Mouse (Mus musculus) stomach, embryonic 15.5 days (tissue): Measurements from ENCODE around the gene Aup1. TPM values are rescaled to one million over a fixed set of nuclear protein-coding genes. Genes with fewer than 3 reads are reported as not detected.

Experiments
- ATAC-seq: fragments of 200-750 bp; cut with Nextera tagmentation; 2 replicates; pipeline ENCODE4 v1.8.0; 2017; ENCODE audit warnings: low read depth, moderate number of reproducible peaks, moderate TSS enrichment; ENCODE audit not compliant: insufficient read depth, low FRiP score
- H3K27ac ChIP-seq: fragments of 300-500 bp; sonication (generic); 2 replicates; pipeline ENCODE4 v1.5.1; 2015; ENCODE audit warnings: mild to moderate bottlenecking, inconsistent platforms
- H3K27me3 ChIP-seq: fragments of 300-500 bp; sonication (generic); replicated peaks from 2 replicates; pipeline ENCODE4 v1.6.1; 2015; ENCODE audit warnings: inconsistent platforms
- H3K36me3 ChIP-seq: fragments of 300-500 bp; sonication (generic); 2 replicates; pipeline ENCODE4 v1.6.1; 2015; ENCODE audit warnings: inconsistent platforms
- H3K4me1 ChIP-seq: fragments of 300-500 bp; sonication (generic); 2 replicates; pipeline ENCODE4 v1.6.1; 2015; ENCODE audit warnings: inconsistent platforms
- H3K4me2 ChIP-seq: fragments of 300-500 bp; sonication (generic); 2 replicates; pipeline ENCODE4 v1.6.1; 2015; ENCODE audit warnings: mild to moderate bottlenecking, inconsistent platforms
- H3K4me3 ChIP-seq: fragments of 300-500 bp; sonication (generic); replicated peaks from 2 replicates; pipeline ENCODE4 v1.5.1; 2015; ENCODE audit warnings: inconsistent platforms
- H3K9ac ChIP-seq: fragments of 300-500 bp; sonication (generic); 2 replicates; pipeline ENCODE4 v1.6.1; 2015; ENCODE audit warnings: inconsistent platforms
- H3K9me3 ChIP-seq: fragments of 300-500 bp; sonication (generic); 2 replicates; pipeline ENCODE4 v1.6.1; 2016; ENCODE audit warnings: inconsistent platforms
- WGBS: fragments of 180-500 bp; shearing (Covaris S2); methylation state at CpG from one replicate; pipeline ENCODE4 v1.1.7; 2015; 5-methylcytosine and 5-hydroxymethylcytosine counted together
- polyA plus RNA-seq: library from polyadenylated mRNA; unstranded; fragments of >200 nt; fragmentation: Nextera tagmentation; extraction: Ambion mirVana; gene quantifications from 2 replicates; pipeline ENCODE4 v1.2.1, GENCODE M21; 2015

Gene Aup1
- polyA plus RNA-seq, 1 experiment from 2014 or later: 212 TPM

DNA sequence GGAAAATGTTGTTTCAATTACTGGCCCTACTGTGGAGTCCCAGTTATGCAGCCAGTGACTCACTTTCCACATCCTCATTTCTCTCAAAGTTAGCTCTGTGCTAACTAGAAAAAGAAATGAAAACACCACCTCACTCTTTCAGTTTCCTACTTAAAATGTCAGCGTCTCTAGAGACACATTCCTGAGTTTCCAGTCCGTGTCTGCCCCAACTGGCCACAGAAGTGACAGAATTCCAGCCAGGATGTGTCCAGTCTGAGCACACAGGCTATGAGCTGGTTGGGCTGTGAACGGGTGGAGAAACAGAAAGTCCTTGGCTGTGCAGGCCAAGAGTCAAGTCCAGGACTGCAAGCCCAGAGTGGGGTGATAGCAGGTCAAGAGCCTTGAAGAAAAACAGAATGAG lies 37.1 kb upstream of the Aup1 start:
- no peaks in the 10 kb centered on the region for H3K4me1 ChIP-seq
- H3K4me3 ChIP-seq: no peak overlapping the region
- no peak for ATAC-seq
- H3K4me2 ChIP-seq: no peak overlapping the region
- H3K9ac ChIP-seq: no peak overlapping the region
- 56% methylated on average over 3 of the region's 3 CpGs for WGBS
- no peak overlapping the region for H3K27ac ChIP-seq
- no peaks in the 10 kb centered on the region for H3K27me3 ChIP-seq
- no peaks in the 10 kb centered on the region for H3K36me3 ChIP-seq
- no peaks in the 10 kb centered on the region for H3K9me3 ChIP-seq

DNA sequence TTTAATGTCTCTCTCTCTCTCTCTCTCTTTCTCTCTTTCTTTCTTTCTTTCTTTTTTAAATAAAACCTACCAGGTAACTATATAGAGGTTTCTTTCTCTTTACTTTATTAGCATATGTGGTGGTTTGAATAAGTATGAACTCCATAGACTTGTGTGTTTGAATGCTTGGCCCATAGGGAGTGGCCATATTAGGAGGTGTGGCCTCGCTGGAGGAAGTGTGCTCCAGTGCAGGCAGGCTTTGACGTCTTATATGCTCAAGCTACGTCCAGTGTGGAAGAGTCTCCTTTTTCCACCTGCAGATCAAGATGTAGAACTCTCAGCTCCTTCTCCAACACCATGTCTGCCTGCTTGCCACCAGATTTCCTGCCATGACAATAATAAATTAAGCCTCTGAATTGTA lies 35.3 kb upstream of the Aup1 start:
- ATAC-seq: no peak
- Histone ChIP-seq H3K27me3 (no peaks in the 10 kb centered on the region), H3K9me3 (no peaks in the 10 kb centered on the region), H3K4me1 (no peaks in the 10 kb centered on the region), H3K9ac (no peak overlapping the region), H3K4me3 (no peak overlapping the region), H3K4me2 (no peak overlapping the region), H3K27ac (no peak overlapping the region), H3K36me3 (no peaks in the 10 kb centered on the region)
- 82% methylated on average over 3 of the region's 3 CpGs for WGBS

DNA sequence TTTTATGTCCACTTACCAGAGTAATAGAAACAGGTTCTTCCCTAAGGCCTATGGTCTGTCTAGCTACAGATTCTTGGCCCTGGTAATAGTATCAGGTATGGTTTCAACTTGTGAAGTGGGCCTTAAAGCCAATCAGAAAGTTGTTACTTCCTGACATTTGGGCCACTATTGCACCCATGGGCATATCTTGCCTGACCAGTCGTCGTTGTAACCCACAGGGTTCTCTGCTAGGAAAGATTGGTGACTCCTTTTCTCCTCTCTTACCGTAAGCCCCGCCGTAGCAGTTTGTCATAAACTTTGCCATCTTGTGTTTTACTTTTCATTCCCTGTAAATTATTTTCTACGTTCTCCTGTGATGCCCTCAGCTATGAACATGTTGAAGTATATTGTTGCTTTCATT lies 34.2 kb upstream of the Aup1 start:
- Histone ChIP-seq H3K9ac (no peak overlapping the region), H3K4me1 (no peaks in the 10 kb centered on the region), H3K27ac (no peak overlapping the region), H3K36me3 (no peaks in the 10 kb centered on the region), H3K27me3 (no peaks in the 10 kb centered on the region), H3K4me3 (no peak overlapping the region), H3K9me3 (no peaks in the 10 kb centered on the region), H3K4me2 (no peak overlapping the region)
- no peak for ATAC-seq
- 86% methylated on average over 6 of the region's 6 CpGs for WGBS

DNA sequence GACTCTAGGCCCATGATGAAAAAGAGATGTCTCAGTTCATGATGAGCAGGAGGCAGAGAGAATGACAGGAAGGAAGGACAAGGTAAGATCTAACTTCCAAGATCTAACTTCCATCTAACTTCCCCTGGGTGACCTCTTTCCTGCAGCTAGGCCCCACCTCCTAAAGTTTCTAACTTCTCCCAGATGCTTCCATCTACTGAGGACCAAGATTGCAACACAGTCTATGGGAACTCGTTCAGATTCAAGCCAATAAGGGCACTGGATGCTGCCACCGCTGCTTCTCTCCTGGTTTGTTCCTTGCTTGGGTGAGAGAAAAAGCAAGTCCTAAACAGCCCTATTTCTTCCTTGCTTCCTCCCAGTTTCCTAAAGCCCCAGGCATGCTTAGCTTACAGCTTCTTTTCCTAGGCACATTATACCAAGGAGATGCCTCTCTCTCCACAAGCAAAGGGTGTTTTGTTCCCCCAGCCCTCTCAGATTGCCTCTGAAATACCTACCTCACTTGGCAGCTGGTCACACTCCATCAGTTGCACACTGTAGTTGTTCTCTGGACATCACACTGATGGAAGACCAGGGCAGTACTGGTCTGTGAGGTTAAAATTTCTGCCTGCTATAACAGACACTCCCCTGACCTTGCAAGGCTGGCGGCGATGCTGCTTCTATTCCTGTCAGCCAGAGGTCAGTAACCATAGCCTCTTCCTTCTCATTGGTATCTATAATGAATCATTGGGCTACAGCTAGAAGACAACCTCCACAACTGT lies 33.3 kb upstream of the Aup1 start:
- Histone ChIP-seq H3K36me3 (no peaks in the 10 kb centered on the region), H3K27ac (no peak overlapping the region), H3K4me3 (no peak overlapping the region), H3K9me3 (no peaks in the 10 kb centered on the region), H3K27me3 (no peaks in the 10 kb centered on the region), H3K4me1 (no peaks in the 10 kb centered on the region), H3K9ac (no peak overlapping the region), H3K4me2 (no peak overlapping the region)
- 76% methylated on average over 4 of the region's 4 CpGs for WGBS
- no peak for ATAC-seq

DNA sequence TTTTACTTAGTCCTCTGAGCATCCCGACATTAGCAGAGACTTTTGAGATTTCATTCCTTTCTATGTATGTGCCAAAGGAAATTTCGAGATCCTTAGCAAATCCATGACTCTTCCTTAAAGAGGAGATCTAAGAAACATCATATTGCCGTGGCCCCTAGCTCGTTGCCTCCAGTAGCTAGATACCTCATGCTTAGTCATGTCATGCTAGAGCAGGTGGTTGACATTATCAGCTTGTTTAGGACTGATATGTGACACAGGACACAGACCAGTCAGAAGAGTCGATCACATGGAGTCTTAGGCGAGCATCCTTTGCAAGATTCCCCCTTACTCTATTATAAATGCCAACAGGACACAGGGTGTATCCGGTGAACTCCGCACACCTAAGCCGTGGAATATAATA lies 31.3 kb upstream of the Aup1 start:
- Histone ChIP-seq H3K9me3 (no peaks in the 10 kb centered on the region), H3K27me3 (no peaks in the 10 kb centered on the region), H3K4me2 (no peak overlapping the region), H3K4me3 (no peak overlapping the region), H3K4me1 (no peaks in the 10 kb centered on the region), H3K27ac (no peak overlapping the region), H3K36me3 (no peaks in the 10 kb centered on the region), H3K9ac (no peak overlapping the region)
- peak; percentile 79; the same call in 1 of the 2 replicates for ATAC-seq
- 83% methylated on average over 9 of the region's 9 CpGs for WGBS

DNA sequence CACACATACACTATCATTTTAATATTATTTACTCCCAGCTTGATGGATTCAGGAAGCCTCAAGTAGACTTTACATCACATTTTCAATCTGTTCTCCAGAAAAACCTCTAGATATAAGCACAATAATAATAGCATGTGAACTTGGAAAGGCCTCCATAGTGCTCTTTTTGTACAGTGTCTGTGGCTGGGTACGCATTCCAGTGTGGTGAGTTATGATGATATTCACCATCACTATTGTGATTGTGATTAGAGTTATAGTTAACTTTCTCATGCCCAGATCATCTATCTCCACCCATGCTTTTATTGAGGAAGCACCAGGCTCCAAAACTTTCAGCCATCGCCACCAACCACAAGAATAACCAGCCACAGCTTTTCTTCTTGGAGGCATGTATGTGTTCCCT lies 30.5 kb upstream of the Aup1 start:
- WGBS: 86% methylated on average over 2 of the region's 2 CpGs
- Histone ChIP-seq H3K36me3 (no peaks in the 10 kb centered on the region), H3K4me3 (no peak overlapping the region), H3K9ac (no peak overlapping the region), H3K27ac (no peak overlapping the region), H3K4me2 (no peak overlapping the region), H3K27me3 (no peaks in the 10 kb centered on the region), H3K4me1 (no peaks in the 10 kb centered on the region), H3K9me3 (no peaks in the 10 kb centered on the region)
- ATAC-seq: no peak

DNA sequence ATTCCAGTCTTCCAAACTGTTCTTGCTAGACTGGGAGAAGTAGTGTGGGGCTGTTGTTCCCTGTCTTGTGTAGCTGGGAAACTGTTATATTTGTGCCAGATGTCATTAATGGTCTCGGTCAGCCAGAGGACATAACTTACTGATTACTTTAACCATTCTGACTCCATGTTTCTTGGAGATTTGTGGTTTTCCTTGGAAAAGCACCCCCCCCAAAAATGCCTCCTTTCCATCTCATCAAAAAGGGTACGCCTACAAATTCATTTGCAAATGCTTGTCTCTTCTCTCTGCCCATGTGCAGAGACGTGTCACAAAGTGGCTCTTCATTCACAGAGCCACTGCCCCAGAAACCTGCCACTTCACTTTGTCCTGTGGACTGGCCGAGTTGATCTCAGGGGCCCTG lies 29.9 kb upstream of the Aup1 start:
- 59% methylated on average over 4 of the region's 4 CpGs for WGBS
- H3K4me3 ChIP-seq: no peak overlapping the region
- no peak for ATAC-seq
- H3K4me2 ChIP-seq: no peak overlapping the region
- no peaks in the 10 kb centered on the region for H3K36me3 ChIP-seq
- no peaks in the 10 kb centered on the region for H3K9me3 ChIP-seq
- no peaks in the 10 kb centered on the region for H3K4me1 ChIP-seq
- no peak overlapping the region for H3K27ac ChIP-seq
- H3K27me3 ChIP-seq: no peaks in the 10 kb centered on the region
- H3K9ac ChIP-seq: no peak overlapping the region

DNA sequence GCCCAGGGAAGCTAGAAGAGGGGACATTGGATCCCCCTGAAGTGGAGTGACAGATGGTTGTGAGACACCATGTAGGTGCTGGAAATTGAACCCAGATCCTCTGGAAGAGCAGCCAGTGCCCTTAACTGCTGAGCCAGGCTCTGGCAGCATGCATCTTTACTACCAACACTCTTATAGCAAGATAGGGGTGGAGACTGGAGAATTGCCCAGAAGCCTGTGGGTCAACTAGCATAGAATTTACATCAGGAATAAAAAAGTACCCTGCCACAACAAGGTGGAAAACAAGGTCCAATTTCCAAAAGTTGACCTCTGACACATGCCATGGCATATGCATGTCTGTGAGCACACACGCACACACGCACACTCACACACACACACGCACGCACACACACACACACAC lies 29.1 kb upstream of the Aup1 start:
- Histone ChIP-seq H3K9ac (no peak overlapping the region), H3K27me3 (no peaks in the 10 kb centered on the region), H3K4me1 (no peaks in the 10 kb centered on the region), H3K4me2 (no peak overlapping the region), H3K36me3 (no peaks in the 10 kb centered on the region), H3K4me3 (no peak overlapping the region), H3K9me3 (no peaks in the 10 kb centered on the region), H3K27ac (no peak overlapping the region)
- ATAC-seq: no peak
- 92% methylated on average over 4 of the region's 4 CpGs for WGBS

DNA sequence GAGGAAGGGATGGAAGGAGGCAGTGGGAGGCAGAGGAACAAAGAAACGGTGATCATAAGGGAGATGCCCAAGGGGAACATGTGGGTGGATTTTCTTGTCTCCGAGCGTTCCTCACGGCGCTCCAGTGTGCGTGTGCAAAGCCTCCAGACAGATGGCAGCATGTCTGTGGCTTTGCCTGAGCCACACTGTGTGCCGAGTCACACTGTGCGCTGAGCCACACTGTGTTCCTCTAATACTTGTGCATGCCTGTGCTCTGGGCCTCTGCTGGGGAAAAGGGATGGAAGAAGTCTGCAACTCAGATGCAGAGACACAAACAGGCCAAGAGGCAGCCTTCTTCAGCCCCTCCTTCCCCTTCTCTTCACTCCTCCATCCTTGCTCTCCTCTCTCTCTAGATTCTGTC lies 27.0 kb upstream of the Aup1 start:
- Histone ChIP-seq H3K27ac (no peak overlapping the region), H3K9ac (no peak overlapping the region), H3K4me2 (no peak overlapping the region), H3K36me3 (no peaks in the 10 kb centered on the region), H3K9me3 (no peaks in the 10 kb centered on the region), H3K27me3 (peaks cover 7% of the 10 kb centered on the region; the same call in 1 of the 2 replicates), H3K4me3 (no peak overlapping the region), H3K4me1 (peaks cover 3% of the 10 kb centered on the region)
- no peak for ATAC-seq
- 74% methylated on average over 8 of the region's 8 CpGs for WGBS

DNA sequence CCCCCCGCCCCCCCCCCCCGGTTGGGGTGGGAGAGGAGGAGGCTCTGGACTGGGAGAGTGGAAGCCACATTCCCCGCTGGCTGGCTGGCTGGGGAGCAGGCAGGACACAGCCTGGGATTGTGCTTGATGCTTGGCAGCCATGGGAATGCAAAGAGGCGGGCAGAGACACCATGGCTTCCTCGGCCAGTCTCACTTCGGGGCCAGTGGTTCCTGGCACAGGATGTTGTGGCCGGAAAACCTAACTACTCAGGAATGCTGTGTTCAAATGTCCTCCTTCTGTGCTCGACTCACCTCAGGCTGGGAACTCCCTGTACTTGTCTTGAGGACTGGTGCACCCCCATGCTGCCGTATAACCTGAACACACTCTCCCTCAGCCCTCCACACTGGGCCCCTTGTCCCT lies 26.6 kb upstream of the Aup1 start:
- H3K4me2 ChIP-seq: no peak overlapping the region
- WGBS: 47% methylated on average over 7 of the region's 9 CpGs
- no peaks in the 10 kb centered on the region for H3K36me3 ChIP-seq
- no peak overlapping the region for H3K27ac ChIP-seq
- no peak overlapping the region for H3K9ac ChIP-seq
- peaks cover 6% of the 10 kb centered on the region for H3K4me1 ChIP-seq
- no peaks in the 10 kb centered on the region for H3K9me3 ChIP-seq
- H3K27me3 ChIP-seq: peaks cover 7% of the 10 kb centered on the region; the same call in 1 of the 2 replicates
- H3K4me3 ChIP-seq: no peak overlapping the region
- ATAC-seq: no peak

DNA sequence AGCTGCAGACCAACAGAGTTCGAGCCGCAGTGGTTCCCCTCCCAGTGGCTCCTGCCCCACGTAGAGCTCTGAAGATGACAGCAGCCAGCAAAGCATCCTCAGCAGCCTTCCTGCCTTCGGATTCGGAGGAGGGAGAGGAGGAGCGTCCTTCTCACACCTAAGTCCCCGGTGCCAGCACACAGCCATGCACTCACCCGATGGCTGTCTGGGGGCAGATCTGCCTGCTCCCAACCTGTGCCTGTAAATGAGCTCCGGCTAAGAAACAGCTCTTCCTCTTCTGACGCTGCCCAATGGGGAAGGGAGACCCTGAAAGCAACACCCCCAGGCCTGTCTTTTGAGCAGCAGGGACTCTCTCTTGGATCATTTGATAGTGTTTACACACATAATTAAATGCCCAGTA lies 24.5 kb upstream of the Aup1 start:
- Histone ChIP-seq H3K9ac (no peak overlapping the region), H3K4me1 (peaks cover 11% of the 10 kb centered on the region), H3K36me3 (no peaks in the 10 kb centered on the region), H3K4me3 (no peak overlapping the region), H3K4me2 (no peak overlapping the region), H3K9me3 (no peaks in the 10 kb centered on the region), H3K27ac (no peak overlapping the region), H3K27me3 (peaks cover 7% of the 10 kb centered on the region; the same call in 1 of the 2 replicates)
- no peak for ATAC-seq
- 47% methylated on average over 10 of the region's 10 CpGs for WGBS

DNA sequence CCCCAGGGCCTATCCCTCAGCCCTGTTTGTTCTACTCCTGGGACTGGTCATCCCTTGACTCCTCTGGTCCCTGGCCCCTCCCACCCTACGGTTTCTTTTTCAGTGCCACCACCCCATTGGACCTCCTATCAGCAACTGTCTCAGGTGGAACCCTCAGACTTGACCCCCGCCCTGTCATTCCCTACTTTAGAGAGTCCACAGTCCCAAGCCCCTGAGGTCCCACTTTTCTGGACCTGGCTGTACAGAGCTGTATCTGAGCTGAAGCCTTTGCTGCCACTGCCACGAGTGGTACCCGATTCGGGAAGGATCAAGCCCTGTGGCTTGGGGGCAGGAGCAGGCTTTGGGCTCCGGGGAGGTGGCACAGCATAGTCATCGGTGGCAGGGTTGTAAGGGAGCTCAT lies 23.2 kb upstream of the Aup1 start:
- no peak for ATAC-seq
- Histone ChIP-seq H3K9me3 (no peaks in the 10 kb centered on the region), H3K27me3 (peaks cover 7% of the 10 kb centered on the region; the same call in 1 of the 2 replicates), H3K27ac (no peak overlapping the region), H3K36me3 (no peaks in the 10 kb centered on the region), H3K4me2 (no peak overlapping the region), H3K4me1 (peaks cover 23% of the 10 kb centered on the region), H3K4me3 (no peak overlapping the region), H3K9ac (no peak overlapping the region)
- WGBS: 75% methylated on average over 7 of the region's 7 CpGs
